Mouse (Mus musculus) myocyte (in vitro differentiated cells): ENCODE measurements around the gene S100a6. TPM values are rescaled to one million over a fixed set of nuclear protein-coding genes. Genes with fewer than 3 reads are reported as not detected.
A peak's percentile ranks its signal among the peaks of the same experiment; 100 is the strongest.

Experiments
- H3K27me3 ChIP-seq: one replicate; pipeline ENCODE4 v1.6.1; 2011; ENCODE audit not compliant: control insufficient read depth, insufficient read depth, insufficient read length
- H3K36me3 ChIP-seq: one replicate; pipeline ENCODE4 v1.6.1; 2011; ENCODE audit not compliant: control insufficient read depth, insufficient read depth
- H3K4me2 ChIP-seq: one replicate; pipeline ENCODE4 v1.6.1; 2011; ENCODE audit warnings: low read depth, control low read depth
- H3K4me3 ChIP-seq: one replicate; pipeline ENCODE4 v1.5.1; 2011; ENCODE audit warnings: mild to moderate bottlenecking, control low read depth, moderate library complexity
- H3K79me2 ChIP-seq: one replicate; pipeline ENCODE4 v1.6.1; 2011; ENCODE audit not compliant: control insufficient read depth, insufficient read depth
- H3ac ChIP-seq: one replicate; pipeline ENCODE4 v1.6.1; 2011; ENCODE audit not compliant: control insufficient read depth, insufficient read length
- CEBPB ChIP-seq: IDR thresholded peaks from 2 replicates; pipeline ENCODE4 v1.6.1; 2011; ENCODE audit warnings: mild to moderate bottlenecking, moderate library complexity; ENCODE audit not compliant: poor library complexity, insufficient read depth, severe bottlenecking
- E2F4 ChIP-seq: IDR thresholded peaks from one replicate; pipeline ENCODE4 v1.6.1; 2011; ENCODE audit warnings: mild to moderate bottlenecking, control low read depth, moderate library complexity; ENCODE audit not compliant: insufficient read depth
- MAX ChIP-seq: IDR thresholded peaks from one replicate; pipeline ENCODE4 v1.6.1; 2011; ENCODE audit warnings: low read depth, mild to moderate bottlenecking, control low read depth
- MYOD1 ChIP-seq, 3 experiments: IDR thresholded peaks; one replicate each; pipeline ENCODE4 v1.6.1; 2011; ENCODE audit warnings: control low read depth in 2 of 3, low read depth in 2 of 3, mild to moderate bottlenecking in 2 of 3, moderate library complexity in 1 of 3; ENCODE audit not compliant: insufficient read length in 2 of 3, control insufficient read depth in 1 of 3
- MYOG ChIP-seq, 3 experiments: IDR thresholded peaks; one replicate each; pipeline ENCODE4 v1.6.1; 2011; ENCODE audit warnings: control low read depth in 2 of 3, low read depth in 2 of 3, mild to moderate bottlenecking in 2 of 3; ENCODE audit not compliant: insufficient read length in 2 of 3, control insufficient read depth in 1 of 3, insufficient read depth in 1 of 3
- POLR2A ChIP-seq: IDR thresholded peaks from one replicate; pipeline ENCODE4 v1.6.1; 2011; ENCODE audit warnings: low read depth, mild to moderate bottlenecking, control low read depth, moderate library complexity; ENCODE audit not compliant: insufficient read length
- POLR2AphosphoS2 ChIP-seq: IDR thresholded peaks from one replicate; pipeline ENCODE4 v1.6.1; 2011; ENCODE audit warnings: low read depth, control low read depth; ENCODE audit not compliant: insufficient read length
- REST ChIP-seq: IDR thresholded peaks from one replicate; pipeline ENCODE4 v1.6.1; 2011; ENCODE audit warnings: mild to moderate bottlenecking, control low read depth, moderate library complexity; ENCODE audit not compliant: insufficient read depth, insufficient read length
- SRF ChIP-seq: IDR thresholded peaks from one replicate; pipeline ENCODE4 v1.6.1; 2011; ENCODE audit warnings: low read depth; ENCODE audit not compliant: control insufficient read depth, insufficient read length
- TCF12 ChIP-seq: IDR thresholded peaks from one replicate; pipeline ENCODE4 v1.6.1; 2011; ENCODE audit warnings: mild to moderate bottlenecking, control low read depth; ENCODE audit not compliant: poor library complexity, insufficient read depth, severe bottlenecking
- TCF3 ChIP-seq: IDR thresholded peaks from one replicate; pipeline ENCODE4 v1.6.1; 2011; ENCODE audit warnings: low read depth, control low read depth; ENCODE audit not compliant: insufficient read length
- USF1 ChIP-seq: IDR thresholded peaks from one replicate; pipeline ENCODE4 v1.6.1; 2011; ENCODE audit warnings: low read depth, mild to moderate bottlenecking, control low read depth, moderate library complexity
- polyA plus RNA-seq: library from polyadenylated mRNA; unstranded; fragments of >200 nt; fragmentation: generic; extraction: Trizol; gene quantifications from one replicate; pipeline ENCODE4 v1.2.1, GENCODE M21; 2012; ENCODE audit warnings: missing spikeins

Gene S100a6
- polyA plus RNA-seq, 1 experiment = 2,472 TPM

DNA sequence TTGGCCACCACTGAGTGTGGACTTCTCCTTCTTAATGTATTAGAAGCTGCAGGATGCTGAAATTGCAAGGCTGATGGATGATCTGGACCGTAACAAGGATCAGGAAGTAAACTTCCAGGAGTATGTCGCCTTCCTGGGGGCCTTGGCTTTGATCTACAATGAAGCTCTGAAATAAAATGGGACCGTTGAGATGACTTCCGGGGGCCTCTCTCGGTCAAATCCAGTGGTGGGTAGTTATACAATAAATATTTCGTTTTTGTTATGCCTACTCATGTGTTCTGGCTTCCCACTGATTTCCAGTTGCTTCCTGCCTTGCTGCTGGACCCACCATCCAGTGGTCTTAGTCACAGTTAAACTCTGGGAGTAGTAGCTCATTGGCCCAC lies 1.5 kb downstream of the S100a6 start:
- peaks cover 47% of the 10 kb centered on the region for H3K36me3 ChIP-seq
- no peak for TF ChIP-seq TCF12
- TF ChIP-seq POLR2A = no peak
- TF ChIP-seq E2F4 = no peak
- no peak for TF ChIP-seq MAX
- TF ChIP-seq SRF = no peak
- TF ChIP-seq MYOD1 (IDR thresholded peaks at IDR 0.05; ENCODE audit: control insufficient read depth in 1 of 3, insufficient read length in 2 of 3, low read depth in 2 of 3) = no peak
- TF ChIP-seq REST = no peak
- no peak for TF ChIP-seq POLR2AphosphoS2
- no peak for TF ChIP-seq CEBPB
- TF ChIP-seq USF1 = no peak
- TF ChIP-seq MYOG (IDR thresholded peaks at IDR 0.05; ENCODE audit: control insufficient read depth in 1 of 3, insufficient read depth in 1 of 3, insufficient read length in 2 of 3, low read depth in 2 of 3) = no peak
- TF ChIP-seq TCF3 = no peak
- H3K4me3 ChIP-seq = peak overlapping the region; percentile 99
- peak overlapping the region; percentile 30 for H3ac ChIP-seq
- H3K4me2 ChIP-seq = peak overlapping the region; percentile 90
- H3K79me2 ChIP-seq = peaks cover 29% of the 10 kb centered on the region
- no peaks in the 10 kb centered on the region for H3K27me3 ChIP-seq

DNA sequence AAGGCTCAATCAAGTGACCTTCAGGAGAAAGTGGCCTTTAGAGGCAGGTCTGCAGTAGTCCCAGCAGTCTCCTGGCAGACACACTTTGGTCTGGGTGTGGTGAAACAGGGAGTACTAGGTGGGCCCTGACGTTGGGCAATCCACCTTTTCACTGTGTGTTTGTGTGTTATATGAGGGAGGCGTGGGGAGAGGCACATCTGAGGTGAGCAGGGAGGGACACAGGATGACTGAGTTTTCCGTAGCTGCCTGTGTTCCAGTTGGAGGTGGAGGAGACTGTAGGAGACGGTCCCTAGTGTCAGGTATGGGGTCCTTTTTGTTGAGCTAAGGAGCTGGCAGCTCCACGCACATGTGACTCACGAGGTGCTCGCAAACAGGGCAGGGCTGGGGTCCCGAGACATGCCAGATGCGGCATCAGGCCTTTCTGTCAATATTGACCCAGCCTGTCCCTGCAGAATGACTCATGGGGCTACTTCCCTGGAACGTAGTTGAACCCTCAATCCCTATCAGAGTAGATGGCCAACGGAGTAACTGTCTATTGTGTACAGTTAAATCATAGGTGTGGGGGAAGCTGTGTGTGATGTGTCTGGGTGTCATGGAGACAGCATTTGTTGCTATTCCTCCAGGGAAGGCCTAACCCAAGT lies 2.0 kb downstream of the S100a6 start:
- H3K79me2 ChIP-seq = peaks cover 29% of the 10 kb centered on the region
- peak overlapping the region; percentile 99 for H3K4me3 ChIP-seq
- H3K27me3 ChIP-seq = no peaks in the 10 kb centered on the region
- peak overlapping the region; percentile 30 for H3ac ChIP-seq
- peaks cover 47% of the 10 kb centered on the region for H3K36me3 ChIP-seq
- TF ChIP-seq MAX (no peak), TCF3 (no peak), REST (no peak), MYOG (IDR thresholded peaks at IDR 0.05; ENCODE audit: control insufficient read depth in 1 of 3, insufficient read depth in 1 of 3, insufficient read length in 2 of 3, low read depth in 2 of 3) (no peak), USF1 (no peak), POLR2A (peak; percentile 54), POLR2AphosphoS2 (peak; percentile 77)
- H3K4me2 ChIP-seq = peak overlapping the region; percentile 90

DNA sequence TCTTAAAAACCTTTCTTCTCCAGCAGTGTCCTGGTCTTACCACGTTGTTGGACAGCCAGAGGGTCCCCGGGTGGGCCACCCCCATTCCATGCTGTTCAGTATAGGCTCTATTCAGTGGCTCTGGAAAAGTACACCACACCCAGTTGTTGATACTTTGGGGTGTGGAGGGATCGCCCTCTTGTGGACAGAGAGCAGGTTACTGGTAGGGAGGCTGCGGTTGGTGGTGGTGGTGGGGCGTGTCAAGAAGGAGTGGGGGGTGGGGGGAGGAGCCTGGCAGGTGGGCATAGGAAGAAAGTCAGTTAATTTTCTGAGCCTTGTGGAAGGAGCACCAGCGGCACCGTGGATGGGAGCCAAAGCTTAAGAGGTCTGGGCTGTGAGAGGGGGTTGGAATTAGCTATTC lies 2.7 kb downstream of the S100a6 start:
- no peaks in the 10 kb centered on the region for H3K27me3 ChIP-seq
- no peak for TF ChIP-seq REST
- TF ChIP-seq POLR2A = peak; percentile 33
- TF ChIP-seq POLR2AphosphoS2 = peak; percentile 54
- H3K4me3 ChIP-seq = peak overlapping the region; percentile 99
- H3K36me3 ChIP-seq = peaks cover 47% of the 10 kb centered on the region
- H3ac ChIP-seq = no peak overlapping the region
- peaks cover 29% of the 10 kb centered on the region for H3K79me2 ChIP-seq
- H3K4me2 ChIP-seq = peak overlapping the region; percentile 90

DNA sequence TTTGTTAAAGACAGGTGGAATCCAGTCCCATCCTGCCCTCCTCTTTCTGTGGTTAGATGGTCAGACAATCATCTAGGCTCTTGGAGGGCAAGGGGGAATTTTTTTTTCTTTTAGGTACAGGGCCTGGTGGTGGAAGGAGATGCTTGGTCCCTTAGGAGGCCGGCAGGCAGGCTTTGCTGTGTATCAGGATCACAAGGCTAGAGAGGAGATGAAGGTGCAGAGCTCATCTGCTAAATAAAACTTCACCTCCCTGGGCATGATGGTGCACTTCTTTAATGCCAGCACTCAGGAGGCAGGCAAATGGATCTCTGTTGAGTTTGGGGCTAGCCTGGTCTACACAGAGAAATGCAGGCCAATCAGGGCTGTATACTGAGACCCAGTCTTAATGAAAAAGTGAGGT lies 3.2 kb downstream of the S100a6 start:
- Histone ChIP-seq H3ac (no peak overlapping the region), H3K27me3 (no peaks in the 10 kb centered on the region), H3K4me3 (peak overlapping the region; percentile 99), H3K4me2 (peak overlapping the region; percentile 90), H3K79me2 (peaks cover 29% of the 10 kb centered on the region), H3K36me3 (peaks cover 47% of the 10 kb centered on the region)
- TF ChIP-seq TCF3 (no peak), POLR2A (no peak), POLR2AphosphoS2 (no peak), CEBPB (no peak), MYOG (IDR thresholded peaks at IDR 0.05; ENCODE audit: control insufficient read depth in 1 of 3, insufficient read depth in 1 of 3, insufficient read length in 2 of 3, low read depth in 2 of 3) (no peak), MAX (no peak), REST (no peak), SRF (no peak), TCF12 (no peak), USF1 (no peak), MYOD1 (IDR thresholded peaks at IDR 0.05; ENCODE audit: control insufficient read depth in 1 of 3, insufficient read length in 2 of 3, low read depth in 2 of 3) (no peak), E2F4 (no peak)

DNA sequence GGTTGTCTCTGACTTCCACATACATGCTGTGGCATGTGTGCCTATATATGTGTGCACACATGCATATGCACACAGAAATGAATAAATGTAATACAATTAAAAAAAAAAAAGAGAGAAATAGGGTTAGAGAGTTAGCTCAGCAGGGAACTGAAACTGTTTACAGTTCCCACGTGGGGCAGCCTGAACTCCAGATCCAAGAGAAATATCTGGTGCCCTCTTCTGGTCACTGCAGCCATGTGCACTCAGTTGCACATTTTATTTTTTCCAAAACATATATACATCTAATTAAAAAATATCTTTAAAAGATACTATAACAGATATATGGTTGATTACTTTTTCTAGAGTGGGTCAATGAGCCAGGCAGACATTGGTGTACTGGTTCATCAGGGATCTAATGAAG lies 4.9 kb downstream of the S100a6 start:
- Histone ChIP-seq H3K4me2 (no peak overlapping the region), H3K4me3 (no peak overlapping the region), H3K36me3 (peaks cover 47% of the 10 kb centered on the region), H3K79me2 (peaks cover 29% of the 10 kb centered on the region), H3K27me3 (no peaks in the 10 kb centered on the region), H3ac (no peak overlapping the region)
- no peak for TF ChIP-seq CEBPB
- no peak for TF ChIP-seq POLR2AphosphoS2
- TF ChIP-seq SRF = no peak
- TF ChIP-seq POLR2A = no peak
- no peak for TF ChIP-seq MAX
- TF ChIP-seq USF1 = no peak
- no peak for TF ChIP-seq MYOG (IDR thresholded peaks at IDR 0.05; ENCODE audit: control insufficient read depth in 1 of 3, insufficient read depth in 1 of 3, insufficient read length in 2 of 3, low read depth in 2 of 3)
- no peak for TF ChIP-seq E2F4
- TF ChIP-seq REST = no peak
- no peak for TF ChIP-seq MYOD1 (IDR thresholded peaks at IDR 0.05; ENCODE audit: control insufficient read depth in 1 of 3, insufficient read length in 2 of 3, low read depth in 2 of 3)
- TF ChIP-seq TCF3 = no peak
- TF ChIP-seq TCF12 = no peak
